Mouse (Mus musculus): ENCODE data around the gene Cdc37. TPM values are rescaled to one million over a fixed set of nuclear protein-coding genes. Genes with fewer than 3 reads are reported as not detected.
A peak's percentile ranks its signal among the peaks of the same experiment; 100 is the strongest.
"Not testable (repeated sequence)": the region's sequence is repeated elsewhere in the genome, so short reads cannot be mapped to it uniquely, and the experiment has no call there.

The Cdc37 gene
- total RNA-seq (2021), result 100 to 1,000 TPM; 128 to 140 TPM
- long read RNA-seq, experiment 1, full-length matches to known transcripts, result 190 of 224 reads
- long read RNA-seq, experiment 1, partial matches to known transcripts, result 16 of 224 reads
- long read RNA-seq, experiment 1, other reads (novel, unspliced or antisense), result 18 of 224 reads
- long read RNA-seq, experiment 2, full-length matches to known transcripts, result 112 of 133 reads
- long read RNA-seq, experiment 2, partial matches to known transcripts, result 14 of 133 reads
- long read RNA-seq, experiment 2, other reads (novel, unspliced or antisense), result 7 of 133 reads

- peak; percentile 93 for DNase-seq (ENCODE audit: low spot score)
Observed at GRCm38 (mm10) chr9:21149654-21150419, at the start of gene Cdc37. TSS of gene Cdc37 (minus strand) at chr9:21149982.

GRCm38 (mm10) chr9:21198960-21199359, 49.2 kb upstream of the Cdc37 start:
- no peak for DNase-seq (ENCODE audit: low spot score)

GRCm38 (mm10) chr9:21197981-21198380, 48.2 kb upstream of the Cdc37 start:
- DNase-seq (ENCODE audit: low spot score), result no peak

- DNase-seq (ENCODE audit: low spot score), result no peak
Observed at GRCm38 (mm10) chr9:21196521-21197433, 47.0 kb upstream of the Cdc37 start.

- not testable (repeated sequence) for DNase-seq (ENCODE audit: low spot score)
Observed at GRCm38 (mm10) chr9:21195736-21196505, 46.1 kb upstream of the Cdc37 start.

GRCm38 (mm10) chr9:21194787-21195493, 45.2 kb upstream of the Cdc37 start:
- DNase-seq (ENCODE audit: low spot score), result no peak

GRCm38 (mm10) chr9:21193786-21194185, 44.0 kb upstream of the Cdc37 start:
- DNase-seq (ENCODE audit: low spot score), result no peak

- DNase-seq (ENCODE audit: low spot score), result no peak
Observed at GRCm38 (mm10) chr9:21190670-21191069, 40.9 kb upstream of the Cdc37 start.

GRCm38 (mm10) chr9:21189905-21190304, 40.1 kb upstream of the Cdc37 start:
- DNase-seq (ENCODE audit: low spot score), result no peak

GRCm38 (mm10) chr9:21185436-21185835, 35.7 kb upstream of the Cdc37 start:
- DNase-seq (ENCODE audit: low spot score), result peak; percentile 65

- peak; percentile 83 for DNase-seq (ENCODE audit: low spot score)
Observed at GRCm38 (mm10) chr9:21184733-21185132, 35.0 kb upstream of the Cdc37 start.

GRCm38 (mm10) chr9:21183905-21184413, 34.2 kb upstream of the Cdc37 start:
- peak; percentile 84 for DNase-seq (ENCODE audit: low spot score)

- no peak for DNase-seq (ENCODE audit: low spot score)
Observed at GRCm38 (mm10) chr9:21183421-21183820, 33.6 kb upstream of the Cdc37 start.

GRCm38 (mm10) chr9:21181421-21182220, 31.8 kb upstream of the Cdc37 start:
- DNase-seq (ENCODE audit: low spot score), result no peak

- DNase-seq (ENCODE audit: low spot score), result no peak
Observed at GRCm38 (mm10) chr9:21180841-21181240, 31.1 kb upstream of the Cdc37 start.

- no peak for DNase-seq (ENCODE audit: low spot score)
Observed at GRCm38 (mm10) chr9:21180402-21180801, 30.6 kb upstream of the Cdc37 start.

GRCm38 (mm10) chr9:21172364-21172763, 22.6 kb upstream of the Cdc37 start:
- no peak for DNase-seq (ENCODE audit: low spot score)

- DNase-seq (ENCODE audit: low spot score), result no peak
Observed at GRCm38 (mm10) chr9:21169157-21169556, 19.4 kb upstream of the Cdc37 start.
